Mouse (Mus musculus) heart, postnatal 4 days (tissue): ENCODE results near the gene Gm8159. TPM values are rescaled to one million over a fixed set of nuclear protein-coding genes. Genes with fewer than 3 reads are reported as not detected.
"Not testable (repeated sequence)": the region's sequence is repeated elsewhere in the genome, so short reads cannot be mapped to it uniquely, and the experiment has no call there.

ENCODE experiments used
- DNase-seq: peaks from one replicate; pipeline ENCODE4 v3.0.0; 2021
- total RNA-seq, 2 experiments: library from RNA; stranded (reverse); gene quantifications; 2 replicates each; pipeline ENCODE4 v1.2.3; 2021

Gm8159 gene
- under 1 TPM in 1 of 2 experiments, not detected in 1; 0.21 TPM for total RNA-seq

DNA sequence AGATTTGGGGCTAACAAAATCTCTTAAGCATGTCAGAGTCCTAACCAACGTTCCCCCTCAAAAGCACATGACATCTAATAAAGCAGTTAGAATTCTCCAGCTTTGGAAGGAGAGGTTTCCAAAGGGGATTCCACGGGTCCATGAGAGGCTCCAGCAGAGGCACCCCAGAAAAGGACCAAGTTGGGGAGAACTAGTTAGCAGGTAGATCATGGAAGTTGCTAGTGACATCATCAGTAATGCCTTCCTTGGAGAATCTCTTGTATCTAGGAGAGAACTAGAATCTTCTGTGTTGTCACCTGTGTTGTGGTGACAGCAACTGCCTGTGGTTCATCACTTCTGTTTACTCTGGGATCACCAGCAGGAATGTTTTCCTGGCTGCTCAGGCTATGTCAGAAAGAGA, at the start of gene Gm8159:
Gm8159 (plus strand) TSS at position 301 of the 400 bp plus-strand sequence.
- not testable (repeated sequence) for DNase-seq

DNA sequence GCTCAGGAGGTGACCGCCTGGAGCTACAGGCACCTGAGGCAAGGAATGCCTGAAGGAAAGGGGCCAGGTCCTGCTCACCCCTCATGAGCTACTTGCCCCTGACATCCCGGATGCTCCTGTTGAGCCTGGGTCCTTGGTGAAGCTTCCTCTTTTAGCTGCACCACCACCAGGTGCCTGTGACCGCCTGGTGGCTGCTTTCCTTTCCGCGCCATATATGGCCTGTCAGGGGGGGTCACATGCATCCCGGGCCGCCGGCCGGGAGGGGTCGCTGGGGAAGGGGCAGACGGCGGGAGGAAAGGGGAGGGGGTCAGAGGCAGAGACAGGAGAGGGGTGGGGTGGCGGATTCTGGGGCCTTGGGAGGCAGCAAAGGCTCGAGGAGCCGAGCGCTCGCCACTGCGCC, 17.2 kb downstream of the Gm8159 start:
- peak; percentile 18 for DNase-seq

DNA sequence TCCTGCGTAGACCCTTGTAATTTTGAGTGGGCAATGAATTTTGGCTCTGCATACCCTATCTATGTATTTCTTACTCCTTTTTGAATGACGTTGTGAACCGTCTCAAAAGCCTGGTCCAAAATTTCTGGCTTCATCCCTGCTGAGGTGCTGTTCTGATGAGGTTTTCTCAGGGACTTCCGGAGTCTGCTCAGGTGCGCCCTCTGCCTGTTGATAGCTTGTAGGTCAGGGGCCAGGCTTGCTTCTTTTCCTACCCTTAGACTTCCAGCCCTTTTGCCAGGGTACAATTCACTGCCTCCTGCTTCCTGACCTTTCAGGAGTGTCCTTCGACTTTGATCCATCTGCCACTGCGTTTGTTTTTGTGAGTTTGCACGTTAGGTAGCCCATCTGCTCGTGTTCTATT, 18.2 kb downstream of the Gm8159 start:
- DNase-seq = peak; percentile 26

DNA sequence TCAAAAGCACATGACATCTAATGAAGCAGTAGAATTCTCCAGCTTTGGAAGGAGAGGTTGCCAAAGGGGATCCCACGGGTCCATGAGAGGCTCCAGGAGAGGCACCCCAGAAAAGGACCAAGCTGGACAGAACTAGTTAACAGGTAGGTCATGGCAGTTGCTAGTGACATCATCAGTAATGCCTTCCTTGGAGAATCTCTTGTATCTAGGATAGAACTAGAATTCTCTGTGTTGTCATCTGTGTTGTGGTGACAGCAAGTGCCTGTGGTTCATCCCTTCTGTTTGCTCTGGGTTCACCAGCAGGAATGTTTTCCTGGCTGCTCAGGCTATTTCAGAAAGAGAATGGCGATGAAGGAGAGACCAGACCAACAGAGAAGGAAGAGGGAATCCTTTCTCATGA, 31.7 kb downstream of the Gm8159 start, which contains the start of gene Gm3239:
Gm3239 (plus strand) TSS at position 301 of the 400 bp plus-strand sequence.
- DNase-seq = not testable (repeated sequence)

Other genes with a start within 250 kb of the Gm8159 start
- not detected for gene Gm3159, start 234.8 kb upstream of the Gm8159 start, total RNA-seq
- under 1 TPM; 0.70 to 0.79 TPM for gene Gm3164, start 216.9 kb upstream of the Gm8159 start, total RNA-seq
- not detected for gene Gm3173, start 201.4 kb upstream of the Gm8159 start, total RNA-seq
- not detected for gene Gm3182, start 150.6 kb upstream of the Gm8159 start, total RNA-seq
- gene Gm3047, start 76.9 kb upstream of the Gm8159 start, total RNA-seq = not detected
- not detected for gene Gm3239, start 31.8 kb downstream of the Gm8159 start, total RNA-seq
- not detected for gene Gm7876, start 76.9 kb downstream of the Gm8159 start, total RNA-seq
- gene Gm3252, start 94.4 kb downstream of the Gm8159 start, total RNA-seq = under 1 TPM; 0.17 to 0.23 TPM
- not detected for gene Gm9602, start 144.0 kb downstream of the Gm8159 start, total RNA-seq
- not detected for gene Gm3269, start 205.8 kb downstream of the Gm8159 start, total RNA-seq
- 1 to 10 TPM in 1 of 2 experiments, under 1 TPM in 1; 0.81 to 5.3 TPM for gene Gm3264, start 223.2 kb downstream of the Gm8159 start, total RNA-seq